Mouse (Mus musculus) left cerebral cortex, postnatal 25 days (tissue): ENCODE data around the gene Phyh. TPM values are rescaled to one million over a fixed set of nuclear protein-coding genes. Genes with fewer than 3 reads are reported as not detected.
"Not testable (repeated sequence)": the region's sequence is repeated elsewhere in the genome, so short reads cannot be mapped to it uniquely, and the experiment has no call there.

Experiments
- DNase-seq, 2 experiments: peaks; one replicate each; pipeline ENCODE4 v3.0.0; 2022; ENCODE audit warnings: low spot score in 2 of 2, mixed read lengths in 1 of 2
- intact Hi-C: fragments of 180-260 bp; cut with DNase I; formaldehyde crosslinking; loops from one replicate; pipeline ENCODE4 v1.15.1; 2025
- total RNA-seq, 2 experiments: library from RNA; stranded (reverse); gene quantifications; 2 replicates each; pipeline ENCODE4 v1.2.3; 2021

The Phyh gene
- total RNA-seq, 2 experiments from 2014 or later, result 89.0 to 91.5 TPM

DNA sequence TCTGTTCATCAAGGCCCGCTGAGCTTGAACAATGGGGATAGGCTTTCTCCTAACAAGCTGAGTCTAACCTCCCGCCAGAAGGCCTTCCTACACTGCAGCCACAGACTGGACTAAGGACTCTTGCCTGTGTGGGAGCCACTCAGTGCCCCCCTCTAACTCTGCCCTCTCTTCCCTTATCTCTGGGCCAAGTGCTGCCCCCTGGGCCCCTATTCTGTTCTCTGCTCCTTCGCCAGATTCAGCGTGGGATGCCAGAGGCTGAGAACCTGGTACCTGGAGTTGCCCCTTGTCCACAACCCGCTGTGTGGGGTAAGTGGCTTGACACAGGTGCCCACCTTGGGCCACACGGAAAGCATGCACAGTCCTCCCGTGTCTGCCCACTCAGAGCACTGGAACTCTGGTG lies 4.9 kb upstream of the Phyh start:
- intact Hi-C loops, result no loop called here
- no peak for DNase-seq

- DNase-seq, result no peak
- intact Hi-C loops, result loop anchor here (5.0 kb wide), 3 partner anchors 76 to 146 kb away; partner anchors contain the start of gene Optn
These were observed 2.8 kb upstream of the Phyh start for GRCm38 (mm10) chr2:4916037-4916436.

DNA sequence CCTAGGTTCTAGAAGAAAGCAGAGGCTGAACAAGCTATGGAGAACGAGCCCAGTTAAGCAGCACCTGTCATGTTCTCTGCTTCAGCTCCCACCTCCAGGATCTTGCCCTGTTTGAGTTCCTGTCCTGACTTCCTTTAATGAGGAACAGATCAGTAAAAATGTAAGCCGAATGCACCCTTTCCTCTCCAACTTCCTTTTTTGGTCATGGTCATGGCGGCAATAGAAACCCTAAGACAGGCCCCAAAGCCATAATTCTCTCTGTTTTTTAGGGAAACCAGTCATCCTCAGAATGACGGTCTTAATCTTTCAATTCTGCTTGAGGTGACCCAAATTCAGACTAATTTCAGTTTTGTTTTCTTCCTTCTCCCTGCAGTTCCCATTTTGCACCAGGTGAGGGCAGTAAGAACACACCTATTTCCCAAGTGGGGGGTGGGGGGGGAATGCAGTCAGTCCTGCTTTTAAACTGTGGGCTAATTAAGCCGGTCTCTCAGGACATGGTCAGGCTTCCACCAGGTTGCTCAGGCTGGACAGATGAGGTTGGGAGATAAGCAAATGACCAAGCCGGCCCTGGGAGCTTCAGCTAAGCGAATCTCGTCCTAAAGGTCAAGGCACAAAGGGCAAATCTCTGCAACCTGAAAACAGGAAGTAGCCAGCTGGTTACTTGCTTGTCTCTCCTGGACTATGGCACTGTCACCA lies 1.3 kb upstream of the Phyh start:
- intact Hi-C loops, result loop anchor here (5.0 kb wide), 3 partner anchors 75 to 145 kb away; partner anchors contain the start of gene Optn
- peak; percentile 42 to 65 for DNase-seq

GRCm38 (mm10) chr2:4921019-4921418 lies 2.2 kb downstream of the Phyh start:
- intact Hi-C loops, result no loop called here
- no peak for DNase-seq

GRCm38 (mm10) chr2:4922476-4923164 lies 3.8 kb downstream of the Phyh start:
- no peak for DNase-seq
- intact Hi-C loops, result no loop called here

- DNase-seq, result no peak
- intact Hi-C loops, result no loop called here
These were observed 8.6 kb downstream of the Phyh start for GRCm38 (mm10) chr2:4927391-4927790.

DNA sequence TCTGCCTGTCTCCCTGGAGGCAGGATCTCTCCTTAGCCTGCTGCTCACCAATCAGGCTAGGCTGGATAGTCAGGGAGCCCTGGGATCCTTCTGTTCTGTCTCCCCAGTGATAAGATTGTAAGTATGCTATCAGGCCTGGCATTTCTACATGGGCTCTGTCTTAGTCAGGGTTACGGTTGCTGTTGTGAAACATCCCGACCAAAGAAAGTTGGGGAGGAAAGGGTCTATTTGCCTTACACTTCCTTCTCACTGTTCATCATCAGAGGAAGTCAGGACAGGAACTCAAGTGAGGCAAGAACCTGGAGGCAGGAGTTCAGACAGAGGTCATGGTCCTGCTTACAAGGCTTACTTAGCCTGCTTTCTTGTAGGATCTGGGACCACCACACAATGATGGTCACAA lies 10.4 kb downstream of the Phyh start:
- DNase-seq, result no peak
- intact Hi-C loops, result no loop called here

DNA sequence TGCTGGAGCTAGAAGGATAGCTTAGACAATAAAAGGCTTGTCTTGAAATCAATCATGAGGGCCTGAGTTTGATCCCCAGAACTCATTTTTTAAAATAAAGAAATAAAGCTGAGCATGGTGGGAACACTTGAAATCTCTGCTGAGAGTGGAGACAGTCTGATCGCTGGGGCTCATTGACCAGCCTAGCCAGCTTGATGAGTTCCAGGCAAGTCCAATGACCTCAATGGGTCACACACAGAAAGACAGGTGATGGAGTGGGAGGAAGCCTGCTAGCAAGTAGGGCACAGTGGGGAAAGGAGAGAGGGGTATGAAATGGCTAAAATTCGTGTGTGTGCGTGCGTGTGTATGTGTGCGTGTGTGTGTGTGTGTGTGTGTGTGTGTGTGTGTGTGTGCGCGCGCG lies 15.7 kb downstream of the Phyh start:
- DNase-seq, result no peak
- intact Hi-C loops, result no loop called here

DNA sequence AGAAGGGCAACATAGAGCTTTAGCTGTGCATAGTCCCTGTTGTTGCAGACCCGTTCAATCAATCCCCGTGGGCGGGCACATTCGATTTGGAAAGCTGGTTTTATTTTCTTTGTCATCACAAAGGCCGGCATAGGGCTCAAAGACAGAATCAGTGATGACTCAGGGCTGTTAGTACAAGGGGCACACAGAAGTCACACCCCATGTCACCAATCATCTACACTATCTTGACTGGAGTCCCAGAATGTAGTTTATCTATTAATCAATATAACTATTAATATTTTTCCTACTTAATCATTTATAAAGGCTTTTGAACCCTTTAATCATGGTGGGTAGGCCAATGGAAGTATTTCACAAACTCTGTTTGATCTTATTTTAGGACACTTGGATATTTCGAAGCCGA lies 19.1 kb downstream of the Phyh start:
- intact Hi-C loops, result no loop called here

DNA sequence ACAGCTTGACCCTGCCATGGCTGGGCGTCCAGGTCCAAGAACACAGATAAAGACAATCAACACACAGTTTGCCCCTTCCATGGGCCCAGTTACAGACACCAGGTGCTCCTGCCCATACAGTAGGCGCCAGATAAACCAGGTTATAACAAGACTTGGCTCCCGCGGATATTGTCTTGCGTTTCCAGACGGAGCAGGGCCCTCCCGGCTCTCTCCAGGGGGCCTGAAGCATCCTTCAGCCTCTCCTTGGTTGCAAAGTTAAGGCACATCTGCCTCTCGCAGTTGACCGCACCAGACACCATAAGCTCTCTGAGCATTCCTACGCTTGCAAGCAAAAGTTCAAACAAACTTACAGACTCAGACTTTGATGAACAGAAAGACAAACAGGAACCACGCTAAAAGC lies 22.0 kb downstream of the Phyh start:
- intact Hi-C loops, result no loop called here

More for the DNA sequence above, 19.1 kb downstream of the Phyh start:
- no peak for DNase-seq

GRCm38 (mm10) chr2:4949691-4950090 lies 30.9 kb downstream of the Phyh start:
- intact Hi-C loops, DNase-seq: not testable (repeated sequence)

More for the DNA sequence above, 22.0 kb downstream of the Phyh start:
- no peak for DNase-seq

GRCm38 (mm10) chr2:4950986-4951385 lies 32.2 kb downstream of the Phyh start:
- intact Hi-C loops, result no loop called here
- DNase-seq, result no peak

DNA sequence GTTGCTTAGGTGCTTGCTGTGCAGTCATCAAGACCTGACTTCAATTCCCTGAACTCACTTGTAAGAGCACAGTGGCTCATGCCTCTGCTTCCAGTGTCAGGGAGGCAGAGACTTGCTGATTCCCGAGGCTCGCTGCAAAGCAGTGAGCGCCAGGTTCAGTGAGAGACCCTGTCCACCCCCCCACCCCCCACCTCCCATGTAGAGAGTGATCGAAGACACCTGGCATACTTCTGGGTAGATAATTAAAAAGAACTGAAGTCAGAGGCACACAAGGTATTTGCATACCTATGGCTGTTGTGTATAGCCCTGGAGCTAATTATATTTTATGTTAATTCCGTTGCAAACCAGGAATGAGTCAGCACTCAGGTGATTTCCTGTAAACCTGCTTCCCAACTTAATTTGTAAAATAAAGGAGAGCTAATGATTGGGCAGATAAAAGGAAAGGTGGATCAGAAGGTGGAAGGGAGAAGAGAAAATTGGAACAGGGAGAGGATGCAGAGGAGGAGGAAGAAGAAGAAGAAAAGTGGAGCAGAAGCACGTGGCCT lies 35.5 kb downstream of the Phyh start:
- intact Hi-C loops, result no loop called here
- no peak for DNase-seq

DNA sequence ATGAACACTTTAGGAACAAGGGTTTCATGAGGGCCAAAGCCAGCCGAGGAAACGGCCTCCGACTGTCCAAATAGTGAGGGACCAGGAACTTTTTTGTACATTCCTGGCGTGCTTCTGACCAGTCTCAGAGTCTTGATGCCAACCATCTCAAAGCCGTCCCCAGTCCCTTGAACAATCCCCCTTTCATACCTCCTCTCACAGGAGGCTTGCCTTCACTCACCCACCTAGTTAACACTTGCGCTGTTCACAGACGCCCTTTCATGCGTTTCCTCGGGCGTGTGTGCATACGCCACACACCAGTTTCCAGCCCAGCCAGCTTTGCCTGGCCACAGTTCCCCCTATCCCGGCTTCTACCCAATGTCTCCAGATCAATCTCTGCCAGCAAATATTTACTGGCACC lies 39.2 kb downstream of the Phyh start:
- intact Hi-C loops, result no loop called here

DNA sequence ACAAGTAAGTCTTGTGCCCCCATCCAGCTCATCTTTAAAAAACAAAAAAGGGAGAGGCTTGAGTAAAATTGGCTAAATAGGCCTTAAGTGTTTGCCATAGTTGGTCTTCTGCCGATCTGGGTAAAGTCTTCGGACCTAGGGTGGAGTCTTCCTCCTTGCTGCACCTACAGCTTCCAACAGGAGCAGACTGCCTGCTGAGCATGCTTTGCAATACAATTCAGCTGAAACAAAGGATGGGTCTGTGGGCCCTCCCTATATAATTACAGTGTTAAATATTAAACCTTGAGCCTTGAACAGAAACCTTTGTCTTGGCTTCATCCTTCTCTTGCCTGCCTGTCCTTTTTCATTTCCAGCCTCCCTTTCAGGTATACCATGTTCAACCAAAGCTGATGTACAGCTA lies 49.0 kb downstream of the Phyh start:
- DNase-seq, result no peak
- intact Hi-C loops, result no loop called here

More for the DNA sequence above, 39.2 kb downstream of the Phyh start:
- no peak for DNase-seq

DNA sequence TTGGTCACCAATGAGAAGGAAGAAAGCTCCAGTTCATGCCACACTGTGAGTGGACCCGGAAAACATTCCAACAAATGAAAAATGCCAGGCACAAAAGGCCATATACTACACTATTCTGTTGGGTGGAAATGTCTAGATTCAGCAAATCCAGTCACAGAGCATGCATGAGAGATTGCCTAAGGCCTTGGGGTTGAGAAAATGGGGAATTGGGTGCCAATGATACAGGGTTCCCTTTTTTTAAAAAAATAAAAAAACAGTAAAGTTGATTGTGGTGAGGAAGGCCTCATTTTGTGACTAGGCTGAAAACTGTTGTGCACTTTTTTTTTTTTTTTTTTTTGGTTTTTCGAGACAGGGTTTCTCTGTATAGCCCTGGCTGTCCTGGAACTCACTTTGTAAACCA lies 50.3 kb downstream of the Phyh start:
- DNase-seq, result no peak
- intact Hi-C loops, result no loop called here

DNA sequence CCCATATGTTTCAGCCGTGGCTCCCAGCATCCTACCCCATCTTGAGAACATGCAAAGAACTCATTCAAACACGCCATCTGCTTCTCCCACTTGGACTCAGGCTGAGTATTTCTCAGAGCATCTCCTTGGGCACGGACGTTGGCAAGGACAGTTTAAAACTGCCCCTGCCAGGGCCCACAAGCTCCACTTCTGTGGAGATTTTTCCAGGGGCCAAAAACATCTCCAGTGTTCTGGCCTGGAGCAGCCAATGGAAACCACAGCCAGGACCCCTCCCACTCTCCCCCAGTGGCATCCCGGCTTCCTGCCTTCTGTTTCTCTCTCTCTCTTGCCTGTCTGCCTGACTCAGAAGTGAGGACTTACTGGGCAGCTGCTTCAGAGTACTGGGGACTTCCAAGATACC lies 57.0 kb downstream of the Phyh start, which contains the start of gene Ucma:
Gene Ucma (plus strand): TSS at position 316 of the 400 bp plus-strand sequence.
- intact Hi-C loops, result no loop called here

DNA sequence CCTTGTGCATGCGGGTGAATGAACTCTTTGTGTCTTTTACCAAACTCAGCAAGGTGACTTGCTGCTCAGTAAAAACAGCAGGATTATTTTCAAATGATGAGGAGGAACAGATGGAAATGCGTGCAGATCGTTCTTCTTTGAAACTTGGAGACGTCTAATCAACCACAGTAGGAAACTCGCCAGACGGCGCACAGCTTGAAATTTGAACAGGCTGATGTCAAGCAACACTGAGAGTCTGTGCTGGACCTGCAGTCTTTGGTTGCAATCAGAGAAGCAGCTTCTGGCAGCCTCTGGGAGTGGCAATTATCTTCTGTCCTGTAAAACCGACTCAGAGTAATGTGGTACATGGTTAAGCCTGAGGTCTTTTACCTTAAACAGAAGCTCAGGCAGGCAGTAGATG lies 59.3 kb downstream of the Phyh start:
- DNase-seq, result peak in 1 of 2 experiments; percentile 25
- intact Hi-C loops, result no loop called here

More for the DNA sequence above, 57.0 kb downstream of the Phyh start, which contains the start of gene Ucma:
- DNase-seq, result peak in 1 of 2 experiments; percentile 71

DNA sequence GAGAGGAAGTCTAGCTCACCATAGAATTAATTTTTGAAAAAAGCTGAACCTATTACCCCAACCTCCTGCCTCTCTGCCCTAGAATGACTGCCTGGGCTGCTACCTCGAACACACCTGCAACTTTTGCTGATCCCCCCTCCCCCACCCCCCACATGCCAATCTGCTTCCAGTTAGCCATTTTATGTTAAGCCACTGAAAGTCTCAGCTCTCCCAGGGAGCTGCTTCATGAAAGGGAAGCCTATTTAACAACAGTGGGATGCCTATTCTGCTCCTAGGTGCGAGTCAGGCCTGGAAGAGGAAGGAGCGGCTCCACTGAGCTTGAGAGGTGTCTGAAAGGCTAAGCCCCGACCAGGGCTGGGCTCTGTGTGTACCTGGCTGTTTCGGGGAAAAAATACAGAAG lies 65.2 kb downstream of the Phyh start:
- no peak for DNase-seq
- intact Hi-C loops, result no loop called here

DNA sequence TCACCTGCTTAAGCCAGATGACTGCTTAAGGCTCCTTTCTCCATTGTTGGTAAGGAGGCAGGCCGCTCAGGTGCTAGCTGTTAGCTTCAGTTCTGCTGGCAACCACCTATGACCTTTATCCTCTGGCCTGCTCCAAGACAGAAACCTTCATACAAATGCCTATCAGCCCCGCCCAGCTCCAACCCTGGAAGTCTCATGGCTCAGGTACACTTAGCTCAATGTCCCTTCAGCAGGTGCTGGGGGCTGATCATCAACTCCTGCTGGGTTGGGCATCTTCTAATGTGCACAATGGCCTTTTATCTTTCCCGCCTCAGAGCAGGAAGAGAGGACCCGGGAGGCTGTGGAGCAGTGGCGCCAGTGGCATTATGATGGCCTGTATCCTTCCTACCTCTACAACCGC lies 66.2 kb downstream of the Phyh start:
- no peak for DNase-seq
- intact Hi-C loops, result no loop called here

- no peak for DNase-seq
- intact Hi-C loops, result no loop called here
These were observed 68.0 kb downstream of the Phyh start for GRCm38 (mm10) chr2:4986798-4987197.
